Mouse (Mus musculus): ENCODE measurements around the gene Caskin2. TPM values are rescaled to one million over a fixed set of nuclear protein-coding genes. Genes with fewer than 3 reads are reported as not detected.
"Not testable (repeated sequence)": the region's sequence is repeated elsewhere in the genome, so short reads cannot be mapped to it uniquely, and the experiment has no call there.

Caskin2 gene
- total RNA-seq (2015) (2.7 and 4.3 TPM in 2 replicates), total RNA-seq (2017) (1.5 and 3.5 TPM in 2 replicates)

DNA sequence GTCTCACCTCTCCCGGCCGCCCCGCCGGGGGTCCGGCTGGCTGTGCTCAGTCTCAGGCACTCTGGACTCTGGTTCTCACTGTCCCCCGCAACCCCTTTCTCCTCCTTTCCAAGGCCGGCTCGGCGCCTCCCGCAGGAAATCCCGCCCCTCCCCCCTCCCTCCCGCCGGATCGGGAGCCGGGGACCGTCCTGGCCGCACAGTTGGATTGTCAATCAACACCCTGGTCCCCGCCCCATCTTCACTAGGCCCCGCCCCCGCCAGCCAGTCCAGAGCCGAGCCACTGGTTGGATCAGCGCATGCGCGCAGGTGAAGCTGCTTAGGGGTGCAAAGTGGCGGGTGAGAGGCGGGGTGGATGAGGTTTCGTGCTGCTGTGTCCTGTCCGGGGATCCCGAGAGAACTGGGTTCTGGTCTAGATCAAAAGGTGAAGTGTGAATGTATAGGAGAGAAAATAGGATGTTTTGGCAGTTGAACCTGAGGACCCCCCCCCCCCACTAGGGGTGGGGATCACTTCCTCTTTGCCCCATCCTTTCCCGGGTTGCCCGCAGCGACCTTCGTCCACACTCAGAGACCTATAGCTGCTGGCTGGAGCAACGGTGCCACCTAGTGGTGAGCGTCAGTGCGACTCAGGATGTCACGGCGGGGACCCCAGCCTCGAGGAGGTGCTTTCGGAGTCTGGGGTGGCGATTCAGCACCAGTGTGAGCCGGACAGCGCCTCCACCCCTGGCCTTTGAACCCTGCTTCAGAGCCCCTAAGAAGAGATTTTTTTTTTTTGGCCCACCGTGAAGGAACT is at the start of gene Caskin2:
Gene Caskin2, minus strand, starts transcription at position 133 of the 790 bp plus-strand sequence.
- peak; percentile 86 for ATAC-seq (replicated peaks; ENCODE audit: poor library complexity)

DNA sequence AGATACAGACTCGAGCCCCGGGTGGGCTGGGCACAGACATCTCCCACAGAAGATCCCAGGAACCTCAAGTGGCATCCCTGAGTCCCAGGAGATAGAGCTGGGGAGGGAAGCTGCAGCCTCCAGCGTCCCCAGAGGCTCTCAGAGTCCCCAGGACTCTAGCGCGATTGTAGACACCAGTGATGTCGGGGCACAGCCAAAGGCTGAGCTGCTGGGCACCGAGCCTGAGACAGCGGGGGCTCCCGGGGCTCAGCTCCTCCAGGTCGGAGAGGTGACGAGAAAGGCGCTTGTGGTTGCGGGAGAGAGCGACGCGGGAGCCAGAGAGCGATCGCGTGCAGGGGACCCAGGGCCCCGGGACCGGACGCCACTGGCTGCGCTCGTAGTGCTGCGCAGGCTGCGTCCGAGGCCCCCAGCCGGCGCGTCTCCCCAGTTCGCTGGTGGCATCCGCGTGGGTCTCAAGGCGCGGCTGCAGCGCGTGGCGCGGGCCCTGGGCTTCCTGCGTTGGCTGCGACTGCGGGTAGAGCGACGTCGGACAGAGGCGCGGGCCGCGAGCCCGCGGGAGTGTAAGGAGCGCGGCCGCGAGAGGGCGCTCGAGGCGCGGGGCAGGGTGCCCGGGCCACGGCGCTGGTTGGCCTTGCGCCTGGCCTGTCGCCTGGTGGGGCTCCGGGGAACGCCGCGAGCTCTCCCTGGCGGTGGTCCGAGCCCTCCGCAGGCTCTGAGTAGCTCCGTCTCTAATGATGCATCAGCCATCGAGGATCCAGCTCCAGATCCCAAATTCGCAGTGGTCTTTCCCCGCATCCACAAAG is 45.9 kb upstream of the Caskin2 start:
- peak; percentile 96 for ATAC-seq (replicated peaks; ENCODE audit: poor library complexity)

DNA sequence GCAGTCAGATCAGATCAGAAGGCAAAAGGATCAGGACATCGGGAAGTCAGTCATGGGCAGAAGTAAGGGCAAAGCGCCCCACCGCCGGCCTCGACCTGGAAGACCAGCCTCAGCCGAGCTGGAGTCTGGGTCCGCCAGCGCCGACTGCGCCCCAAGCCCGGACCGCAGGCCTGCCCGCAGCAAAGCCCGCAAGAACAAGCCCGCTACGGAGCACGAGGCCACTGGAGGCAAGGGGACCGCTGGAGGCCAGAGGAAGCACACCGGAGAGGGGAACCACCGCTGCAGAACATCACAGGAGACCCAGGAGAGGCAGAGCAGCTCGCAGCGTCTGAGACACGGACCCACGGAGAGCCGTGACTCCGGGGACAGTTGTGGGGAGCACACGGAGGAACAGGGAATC is 44.9 kb upstream of the Caskin2 start, which contains the start of gene Myo15b:
Gene Myo15b, plus strand, starts transcription at position 53 of the 400 bp plus-strand sequence.
- ATAC-seq (replicated peaks; ENCODE audit: poor library complexity), result no peak

DNA sequence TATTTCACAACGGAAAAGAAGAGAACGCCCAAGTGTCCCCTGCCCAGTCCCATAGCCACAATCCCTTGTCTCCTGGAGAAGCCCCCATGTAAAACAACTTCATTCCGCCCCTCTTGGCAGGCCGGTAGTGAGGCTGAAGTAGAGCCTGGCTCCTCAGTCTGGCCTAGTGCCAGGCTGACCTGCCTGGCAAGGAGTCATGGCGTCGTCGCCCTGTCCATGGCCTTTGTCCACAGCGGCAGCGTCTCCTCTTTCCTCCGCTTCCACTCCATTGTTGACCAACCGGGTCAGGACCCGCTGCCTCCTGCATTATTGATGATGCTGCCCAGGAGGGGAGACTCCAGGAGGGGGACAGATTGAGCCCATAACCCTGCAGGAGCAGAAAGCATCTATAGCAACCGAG is 44.5 kb upstream of the Caskin2 start:
- no peak for ATAC-seq (replicated peaks; ENCODE audit: poor library complexity)

DNA sequence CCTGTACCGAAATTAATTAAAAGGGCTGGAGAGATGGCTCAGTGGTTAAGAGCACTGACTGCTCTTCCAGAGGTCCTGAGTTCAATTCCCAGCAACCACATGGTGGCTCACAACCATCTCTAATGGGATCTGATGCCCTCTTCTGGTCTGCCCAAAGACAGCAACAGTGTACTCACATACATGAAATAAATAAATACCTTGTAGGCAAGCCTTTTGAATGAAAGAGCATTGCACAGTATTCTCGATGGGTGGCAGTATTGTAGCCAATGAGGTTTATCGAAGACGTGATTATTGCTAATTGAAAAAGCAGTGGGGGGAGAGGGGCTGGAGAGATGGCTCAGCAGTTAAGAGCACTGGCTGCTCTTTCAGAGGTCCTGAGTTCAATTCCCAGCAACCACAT is 43.7 kb upstream of the Caskin2 start:
- not testable (repeated sequence) for ATAC-seq (replicated peaks; ENCODE audit: poor library complexity)

DNA sequence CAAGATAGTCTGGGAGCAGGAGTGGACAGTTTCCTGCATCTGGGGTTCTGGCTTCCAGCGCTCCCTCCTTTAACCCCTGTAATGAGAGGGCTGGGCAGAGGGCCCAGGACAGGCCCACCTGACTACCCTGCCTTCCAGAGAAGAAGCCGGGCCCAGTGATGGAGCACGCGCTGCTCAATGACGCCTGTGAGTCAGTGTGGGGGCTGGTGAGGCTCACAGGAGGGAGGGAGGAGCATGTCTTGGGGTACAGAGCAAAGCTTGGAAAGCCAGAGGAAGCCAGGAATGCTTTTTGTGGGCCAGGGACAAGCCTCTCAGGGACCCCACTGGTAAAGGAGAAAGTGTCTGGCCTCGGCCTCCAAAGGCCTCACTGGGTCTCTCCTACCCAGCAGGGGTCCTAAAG is 41.2 kb upstream of the Caskin2 start:
- no peak for ATAC-seq (replicated peaks; ENCODE audit: poor library complexity)

DNA sequence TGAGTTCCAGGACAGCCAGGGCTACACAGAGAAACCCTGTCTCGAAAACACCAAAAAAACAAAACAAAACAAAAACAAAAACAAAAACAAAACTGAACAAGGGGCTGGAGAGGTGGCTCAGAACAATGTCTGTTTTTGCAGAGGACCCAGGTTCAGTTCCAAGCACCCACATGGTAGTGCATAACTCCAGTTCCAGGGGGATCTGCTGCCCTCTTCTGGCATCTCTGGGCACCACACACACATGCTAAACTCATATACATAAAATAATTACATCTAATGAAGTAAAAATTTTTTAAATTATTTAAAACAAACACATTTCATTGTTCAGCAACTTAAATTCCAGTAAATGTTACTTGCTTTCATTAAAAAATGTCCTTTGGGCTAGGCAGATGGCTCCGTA is 32.4 kb upstream of the Caskin2 start:
- no peak for ATAC-seq (replicated peaks; ENCODE audit: poor library complexity)

DNA sequence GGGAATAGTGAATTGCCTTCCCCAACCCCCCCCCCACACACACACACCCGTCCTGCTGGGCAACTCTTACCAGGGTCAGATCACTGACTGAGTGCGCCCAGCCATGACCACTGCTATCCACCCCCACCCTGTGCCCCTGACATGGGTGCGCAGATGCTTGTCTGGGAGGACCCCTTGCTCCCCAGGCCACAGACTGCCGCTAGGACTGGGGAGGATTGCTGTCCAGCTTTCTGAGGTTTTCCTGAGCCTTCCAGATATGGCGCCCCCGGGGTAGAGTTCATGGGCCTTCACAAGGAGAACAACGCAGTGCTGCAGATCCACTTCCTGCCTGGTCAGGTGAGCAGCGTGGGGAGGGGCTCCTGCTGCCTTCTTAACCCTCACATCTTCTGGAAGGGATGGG is 30.8 kb upstream of the Caskin2 start:
- no peak for ATAC-seq (replicated peaks; ENCODE audit: poor library complexity)

DNA sequence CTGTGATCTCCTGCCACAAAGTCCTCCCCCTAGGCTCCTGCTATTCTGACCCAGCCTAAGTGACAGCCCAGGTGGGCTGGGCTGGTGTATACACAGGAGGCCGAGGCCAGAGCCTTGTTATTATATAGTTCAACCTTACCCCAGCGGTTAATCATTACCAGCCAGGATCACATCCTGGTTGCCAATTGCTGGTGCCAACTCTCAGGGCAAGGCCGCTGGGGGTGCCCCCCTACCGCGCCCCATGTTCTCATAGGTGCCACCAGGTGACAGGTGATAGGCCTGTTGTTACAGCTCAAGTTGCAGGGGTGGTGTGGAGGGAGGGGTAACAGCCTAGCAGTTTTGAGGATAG is 30.4 kb upstream of the Caskin2 start:
- ATAC-seq (replicated peaks; ENCODE audit: poor library complexity), result no peak

DNA sequence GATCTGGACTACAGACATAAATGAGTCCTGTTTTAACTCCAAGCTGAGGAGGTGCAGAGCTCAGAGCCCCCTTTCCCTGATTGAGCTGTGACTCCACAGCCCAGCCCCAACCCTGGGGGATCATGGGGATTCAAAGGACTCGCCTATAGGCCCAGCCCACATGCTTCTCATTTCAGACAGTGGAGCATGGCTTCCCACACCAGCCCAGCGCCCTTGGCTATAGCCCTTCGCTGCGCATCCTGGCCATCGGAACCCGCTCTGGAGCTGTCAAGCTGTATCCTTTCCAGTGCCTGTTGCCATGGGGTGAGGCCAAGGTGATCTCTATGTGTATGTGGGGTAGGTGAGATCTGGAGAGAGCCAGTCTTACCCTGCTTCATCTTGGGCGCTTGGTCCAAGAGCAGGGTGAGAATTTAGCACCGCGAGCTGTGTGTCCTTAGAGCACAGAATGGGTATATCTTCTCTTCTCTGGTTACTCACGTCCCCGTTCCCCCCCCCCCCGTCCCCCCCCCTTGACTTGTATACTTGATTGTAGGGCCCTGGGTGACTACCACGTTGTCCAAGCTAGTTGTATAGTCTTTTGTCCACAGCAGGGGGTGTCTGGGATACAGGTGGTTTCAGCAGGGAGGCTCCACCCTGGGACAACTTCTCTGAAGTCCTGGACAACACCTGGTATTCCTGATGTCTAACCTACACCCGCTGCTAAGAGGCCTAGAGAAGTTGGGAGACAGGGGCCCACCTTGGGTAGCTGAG is 29.9 kb upstream of the Caskin2 start:
- no peak for ATAC-seq (replicated peaks; ENCODE audit: poor library complexity)

DNA sequence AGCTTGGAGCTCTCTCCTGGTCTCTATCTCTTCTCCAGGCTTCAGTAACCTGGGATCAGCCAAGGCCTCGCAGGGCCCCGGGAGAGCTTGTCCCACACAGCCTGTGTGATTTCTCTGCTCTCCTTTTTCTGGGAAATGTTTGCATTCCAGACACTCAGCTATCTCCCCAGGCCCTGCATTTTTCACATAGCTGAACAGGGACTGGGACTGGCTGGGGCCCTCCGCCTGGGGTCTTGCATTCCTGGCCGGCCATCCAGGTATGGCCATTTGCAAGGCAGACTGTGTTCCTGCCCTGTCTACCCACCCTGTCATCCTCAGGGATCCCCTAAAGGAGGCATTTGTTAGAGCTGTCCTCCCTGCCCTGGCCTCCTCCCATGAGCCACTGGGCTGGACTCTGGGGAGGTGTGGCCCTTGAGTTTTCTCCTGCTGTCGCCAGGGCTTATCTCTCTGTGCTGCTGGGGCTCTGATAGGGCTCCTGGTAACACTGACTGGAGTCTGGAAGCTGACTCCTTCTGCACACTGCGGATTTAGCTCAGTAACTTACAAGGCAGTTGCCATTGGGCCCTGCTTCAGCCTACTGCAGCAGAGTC is 28.6 kb upstream of the Caskin2 start:
- peak; percentile 94 for ATAC-seq (replicated peaks; ENCODE audit: poor library complexity)

DNA sequence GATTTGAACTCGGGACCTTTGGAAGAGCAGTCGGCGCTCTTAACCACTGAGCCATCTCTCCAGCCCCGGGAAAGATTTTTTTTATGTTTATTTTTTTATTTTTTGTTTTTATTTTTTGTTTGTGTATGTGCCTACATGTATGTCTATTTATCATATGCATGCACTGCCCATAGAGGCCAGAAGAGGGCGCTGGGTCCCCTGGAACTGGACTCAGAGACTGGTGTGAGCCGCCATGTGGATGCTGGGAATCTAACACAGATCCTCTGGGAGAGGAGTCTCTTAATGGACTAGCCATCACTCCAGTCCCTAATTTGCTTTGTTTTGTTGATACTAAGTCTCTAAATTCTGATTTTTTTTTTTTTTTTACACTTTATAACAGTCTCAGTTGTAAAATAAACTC is 27.6 kb upstream of the Caskin2 start:
- ATAC-seq (replicated peaks; ENCODE audit: poor library complexity), result no peak

DNA sequence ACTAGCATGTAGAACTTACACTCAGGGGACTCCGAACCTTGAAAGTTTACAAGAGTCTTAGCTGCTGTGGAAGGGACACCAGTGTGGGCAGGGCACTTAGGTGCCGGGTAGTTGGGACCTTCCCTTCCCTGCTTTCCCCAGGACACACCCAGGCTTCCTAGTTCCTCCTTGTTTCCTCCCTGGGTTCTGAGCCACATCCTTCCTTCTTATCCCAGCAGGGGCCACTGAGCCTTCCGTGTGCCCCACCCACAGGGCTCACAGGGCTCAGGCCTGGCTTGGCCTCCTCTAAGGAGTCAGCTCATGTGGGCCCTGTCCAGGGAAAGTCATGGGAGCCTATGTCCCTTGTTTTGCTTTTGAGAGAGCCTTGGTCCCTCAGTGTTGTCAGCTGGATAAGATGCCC is 26.3 kb upstream of the Caskin2 start:
- ATAC-seq (replicated peaks; ENCODE audit: poor library complexity), result no peak

DNA sequence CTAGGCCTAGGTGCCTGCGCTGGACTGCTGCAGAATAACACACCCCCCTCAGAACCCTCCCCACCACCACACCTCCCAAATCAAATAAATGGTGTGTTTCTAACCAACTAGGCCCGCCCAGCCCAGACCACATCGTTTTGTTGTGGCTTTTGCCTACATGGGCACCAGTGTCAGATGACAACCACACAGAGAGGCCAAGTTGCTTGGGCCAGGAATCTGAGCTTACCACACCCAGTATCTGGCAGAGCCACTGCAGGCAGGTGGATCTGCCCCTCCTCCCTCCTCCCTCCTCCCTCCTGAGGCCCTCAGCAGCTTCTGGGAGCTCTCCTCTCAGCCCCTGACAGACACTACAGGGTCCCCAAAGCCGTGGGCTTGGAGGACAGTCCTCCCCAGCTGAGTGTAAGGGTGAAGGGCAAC is 25.5 kb upstream of the Caskin2 start:
- ATAC-seq (replicated peaks; ENCODE audit: poor library complexity), result peak; percentile 69

DNA sequence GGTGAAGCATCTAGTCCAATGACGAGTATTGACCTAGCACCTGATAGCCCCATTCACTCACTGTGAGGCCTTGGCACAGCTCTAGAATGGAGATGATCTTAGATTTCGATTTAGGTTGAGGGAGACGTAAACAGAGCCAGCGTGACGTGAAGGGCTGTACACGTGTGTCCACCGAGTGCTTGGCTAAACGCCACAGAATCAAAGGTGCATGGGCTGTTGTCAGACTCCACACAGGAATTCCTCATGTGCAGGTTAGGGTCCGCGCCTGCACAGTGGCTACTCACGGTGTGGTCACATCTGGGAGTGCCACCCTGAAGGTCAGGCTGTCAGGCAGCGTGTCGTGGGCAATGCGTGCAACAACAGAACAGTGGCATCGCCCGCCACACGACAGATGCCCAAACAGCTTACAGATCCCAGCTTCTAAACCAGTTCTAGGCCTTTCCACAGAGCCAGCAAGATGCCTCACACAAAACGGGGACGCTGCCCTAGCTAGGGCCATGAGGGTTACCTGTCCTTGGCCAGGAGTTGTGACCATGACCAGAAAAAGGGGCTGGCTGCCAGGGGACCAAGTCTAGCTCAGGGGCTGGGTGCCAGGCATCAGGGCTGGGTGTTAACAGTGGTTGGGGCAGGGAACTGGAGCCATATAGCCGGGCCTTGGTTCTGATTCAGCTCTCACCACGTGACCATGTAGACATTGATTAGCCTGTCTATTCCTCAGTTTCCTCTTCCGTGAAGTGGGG is 24.3 kb upstream of the Caskin2 start:
- no peak for ATAC-seq (replicated peaks; ENCODE audit: poor library complexity)

DNA sequence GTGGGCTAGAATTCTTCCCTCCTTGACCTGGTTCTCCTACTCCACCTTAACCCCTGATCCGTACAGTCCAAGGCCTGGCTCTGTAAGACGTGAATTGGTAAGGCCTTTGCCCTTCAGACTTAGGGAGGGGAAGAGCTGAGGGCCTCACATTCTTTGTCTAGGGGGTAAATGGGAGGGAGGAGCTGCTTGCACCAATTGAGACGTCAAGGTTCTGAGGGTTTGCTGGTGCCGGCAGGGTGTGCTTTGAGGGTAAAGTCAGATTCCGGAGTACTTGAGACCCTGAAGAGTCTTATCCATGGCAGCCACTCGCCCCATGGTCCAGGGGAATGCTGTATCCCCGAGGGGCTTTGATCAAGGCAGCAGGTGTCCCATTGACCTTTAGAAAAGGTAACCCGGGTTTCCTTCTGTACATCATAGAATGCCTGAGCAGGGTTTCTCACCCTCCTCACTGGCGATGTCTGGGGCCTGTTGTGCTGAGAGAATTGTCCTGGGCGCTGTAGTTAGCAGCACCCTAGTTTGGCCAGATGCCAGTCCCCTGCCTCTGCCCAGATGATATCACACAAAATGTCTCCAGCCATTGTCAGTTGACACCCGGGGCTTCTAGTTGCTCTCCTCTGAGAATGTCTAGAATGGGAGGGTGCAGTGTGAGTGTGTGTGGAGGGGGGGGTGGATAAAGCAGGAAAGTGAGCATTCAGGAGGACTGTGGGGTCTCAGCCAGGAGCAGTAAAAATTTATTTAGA is 23.4 kb upstream of the Caskin2 start:
- ATAC-seq (replicated peaks; ENCODE audit: poor library complexity), result peak; percentile 49

DNA sequence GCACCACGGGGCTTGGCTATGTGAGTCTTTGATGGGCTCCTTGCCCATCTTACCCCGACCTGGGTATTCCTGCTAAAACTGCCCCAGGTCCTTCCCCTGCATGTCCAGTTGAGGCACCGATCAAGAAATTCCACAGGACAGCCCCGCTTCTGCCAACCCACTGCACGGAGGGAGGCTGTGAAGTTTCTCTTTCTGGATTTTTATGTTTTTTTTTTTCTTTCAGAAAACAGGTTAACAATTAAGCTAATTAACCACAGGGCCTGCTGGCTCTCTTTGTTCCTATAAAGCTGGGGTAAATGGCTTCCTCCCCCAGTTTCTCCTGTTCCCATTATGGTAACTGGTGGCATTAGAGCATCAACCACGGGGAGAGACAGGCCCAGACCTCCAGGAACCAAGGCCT is 20.6 kb upstream of the Caskin2 start:
- no peak for ATAC-seq (replicated peaks; ENCODE audit: poor library complexity)

DNA sequence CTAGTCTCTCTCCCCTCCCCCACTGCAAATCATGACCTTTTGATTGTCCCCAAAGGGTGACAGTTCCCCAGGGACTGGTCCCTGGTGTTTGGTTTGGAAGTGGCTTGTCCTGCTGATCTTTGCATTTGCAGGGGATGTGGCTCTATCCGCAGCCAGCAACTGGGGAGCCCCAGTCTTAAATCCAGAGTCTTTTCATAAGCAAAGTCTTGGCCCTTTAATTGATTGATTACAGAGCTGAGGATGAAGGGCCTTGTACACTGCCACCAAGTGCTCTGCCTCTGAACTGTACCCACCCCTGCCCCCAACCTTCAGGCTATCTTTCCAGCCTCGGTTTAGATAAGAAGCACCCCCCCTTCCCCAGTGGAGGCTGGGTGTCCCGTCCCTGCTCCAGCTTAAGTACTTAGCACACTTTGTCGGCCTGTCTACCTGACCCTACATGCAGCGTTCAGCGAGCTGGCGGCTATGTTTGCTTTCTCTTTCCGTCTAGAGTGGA is 19.6 kb upstream of the Caskin2 start:
- peak; percentile 32; the same call in 1 of the 2 replicates for ATAC-seq (replicated peaks; ENCODE audit: poor library complexity)

DNA sequence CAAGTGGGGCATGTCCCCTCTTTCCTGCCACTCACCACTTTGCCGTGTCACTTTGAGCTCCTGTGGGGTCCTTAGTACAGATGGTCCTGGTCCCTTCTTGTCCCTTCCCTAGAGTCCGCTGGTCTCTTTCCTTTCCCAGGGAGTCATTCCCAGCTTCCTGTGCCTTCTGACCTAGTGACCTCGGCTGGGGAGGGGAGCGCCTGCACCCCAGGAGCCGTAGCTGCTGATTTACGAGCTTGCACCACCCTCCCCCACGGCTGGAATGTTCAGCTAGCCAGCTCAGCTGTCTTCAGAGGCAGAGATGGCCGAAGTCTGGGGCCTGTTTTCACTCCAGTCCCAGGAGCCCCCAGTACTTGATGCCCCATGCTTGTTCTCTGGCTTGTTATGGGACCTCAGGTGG is 19.1 kb upstream of the Caskin2 start:
- no peak for ATAC-seq (replicated peaks; ENCODE audit: poor library complexity)
